Mouse (Mus musculus) CD4-positive, CD25-positive, alpha-beta regulatory T cell (primary cell): ENCODE measurements around the gene Hnrnpf. TPM values are rescaled to one million over a fixed set of nuclear protein-coding genes. Genes with fewer than 3 reads are reported as not detected.

Source experiments
- polyA plus RNA-seq: library from polyadenylated mRNA; unstranded; fragments of 100-300 nt; shearing (Covaris generic); gene quantifications from one replicate; pipeline ENCODE4 v1.2.1, GENCODE M21; 2017

The Hnrnpf gene
- 1,448 TPM for polyA plus RNA-seq

GRCm38 (mm10) chr6:117900126-117901080 lies at the start of gene Hnrnpf:
TSS of gene Hnrnpf (plus strand) at chr6:117900324.

GRCm38 (mm10) chr6:117861848-117862247 lies 38.3 kb upstream of the Hnrnpf start, which contains the start of gene Zfp239:
TSS of gene Zfp239 (plus strand) at chr6:117862100.

DNA sequence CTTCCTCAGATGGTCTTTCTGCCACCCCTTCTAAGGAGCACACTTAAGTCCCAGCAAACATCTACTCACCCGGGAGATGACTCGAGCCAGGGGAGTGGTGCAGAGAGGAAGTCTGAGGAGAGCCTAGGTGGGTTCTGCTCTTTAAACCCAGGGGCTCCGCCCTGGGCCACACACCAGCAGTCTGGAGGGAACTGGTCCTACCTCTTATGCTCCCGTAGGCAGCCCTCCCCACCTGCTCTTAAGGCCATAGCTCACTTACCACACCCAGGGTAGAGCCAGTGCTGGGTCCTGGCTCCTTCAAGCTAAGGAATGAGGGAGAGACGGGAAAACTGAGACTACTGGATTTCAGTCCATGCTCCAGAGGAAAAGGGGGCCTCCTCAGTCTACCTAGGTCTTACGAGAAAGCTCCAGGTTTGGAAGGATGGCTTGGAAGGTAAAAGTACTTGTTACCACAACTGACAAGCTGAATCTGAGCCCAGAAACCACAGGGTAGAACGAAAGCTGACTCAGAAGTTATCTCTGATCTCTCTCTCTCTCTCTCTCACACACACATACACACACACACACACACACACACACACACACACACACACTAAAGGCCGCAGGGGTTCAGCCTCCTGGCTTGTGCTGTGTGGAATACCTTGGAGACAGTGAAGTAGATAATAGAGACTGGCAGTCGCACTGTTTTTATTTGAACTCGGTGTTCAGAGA lies 37.3 kb downstream of the Hnrnpf start, which contains the start of gene Fxyd4:
TSS of gene Fxyd4 (minus strand) at position 471 of the 711 bp plus-strand sequence.

Other genes starting within 250 kb of the Hnrnpf start
- 28.1 TPM for gene Zfp637, start 59.1 kb upstream of the Hnrnpf start, polyA plus RNA-seq
- 2.7 TPM for gene Zfp239, start 38.2 kb upstream of the Hnrnpf start, polyA plus RNA-seq
- 1.1 TPM for gene Fxyd4, start 37.4 kb downstream of the Hnrnpf start, polyA plus RNA-seq
- gene Rasgef1a, start 111.1 kb downstream of the Hnrnpf start, polyA plus RNA-seq = 5.3 TPM
- 20.1 TPM for gene Csgalnact2, start 238.8 kb downstream of the Hnrnpf start, polyA plus RNA-seq